Mouse (Mus musculus) mesoderm, embryonic 11.5 days (tissue): Measurements from ENCODE around the gene Esrp2.

Source experiments
- DNase-seq: peaks from one replicate; pipeline ENCODE4 v3.0.0-alpha.2; 2012; ENCODE audit warnings: low read depth, low spot score

Gene Esrp2

GRCm38 (mm10) chr8:106136156-106137130 lies at the start of gene Esrp2:
TSS of gene Esrp2 (minus strand) at chr8:106136974.
- DNase-seq = peak; percentile 32

GRCm38 (mm10) chr8:106186394-106186793 lies 49.6 kb upstream of the Esrp2 start:
- no peak for DNase-seq

DNA sequence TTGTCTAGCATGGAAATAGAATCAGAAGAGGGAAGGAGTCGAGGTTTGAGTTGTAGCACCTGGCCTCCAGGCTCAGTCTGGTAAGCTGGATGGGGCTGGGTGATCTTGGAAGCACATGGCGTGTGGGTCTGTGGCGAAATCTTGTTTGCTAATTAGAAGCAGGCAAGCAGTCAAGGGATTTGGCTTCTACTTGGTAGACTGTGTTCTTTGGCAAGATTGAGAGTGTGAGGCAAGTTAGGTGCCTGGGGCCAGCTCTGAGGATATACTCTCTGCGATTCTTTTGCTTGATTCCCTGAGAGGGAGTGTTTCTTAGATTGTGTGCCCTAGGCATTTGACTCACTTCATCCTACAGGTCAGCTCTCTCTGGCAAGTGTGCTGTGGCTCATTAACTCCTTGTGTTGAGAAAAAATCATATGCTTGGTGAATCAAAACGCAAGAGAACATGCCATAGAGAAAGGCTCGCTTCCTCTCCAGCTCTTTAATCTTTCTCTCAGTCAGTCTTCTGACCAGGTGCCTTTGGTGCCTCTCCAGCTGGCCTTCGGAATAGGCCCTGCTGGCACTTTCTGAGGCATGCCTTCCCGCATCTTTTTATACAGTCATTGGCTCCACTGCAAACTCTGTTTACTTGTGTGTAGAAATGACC lies 49.0 kb upstream of the Esrp2 start:
- DNase-seq = no peak

GRCm38 (mm10) chr8:106178428-106178827 lies 41.7 kb upstream of the Esrp2 start:
- DNase-seq = no peak

- DNase-seq = peak; percentile 23
Observed at GRCm38 (mm10) chr8:106177594-106177993, 40.8 kb upstream of the Esrp2 start.

DNA sequence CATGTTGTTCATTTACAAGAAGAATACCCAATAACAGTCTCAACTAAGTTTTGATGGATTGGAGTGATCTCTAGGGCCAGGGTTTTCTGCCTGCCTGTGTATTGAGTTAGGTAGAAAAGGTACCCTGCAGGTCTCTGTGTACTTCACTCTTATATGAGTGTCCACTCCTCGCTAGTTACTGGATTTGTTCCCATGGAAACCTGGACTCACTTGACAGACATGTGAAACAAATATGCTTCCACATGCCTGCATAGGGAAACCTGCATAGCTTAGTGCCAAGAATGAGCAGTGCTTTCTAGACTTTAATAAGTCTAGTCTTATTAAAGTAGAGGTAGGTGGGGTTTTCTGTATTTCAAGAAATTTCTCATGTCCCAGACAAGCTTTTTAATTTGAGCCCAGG lies 40.1 kb upstream of the Esrp2 start:
- DNase-seq = peak; percentile 6

GRCm38 (mm10) chr8:106173566-106173965 lies 36.8 kb upstream of the Esrp2 start:
- DNase-seq = no peak

GRCm38 (mm10) chr8:106169934-106170480 lies 33.2 kb upstream of the Esrp2 start:
- DNase-seq = peak; percentile 22

GRCm38 (mm10) chr8:106169017-106169933 lies 32.5 kb upstream of the Esrp2 start:
- DNase-seq = peak; percentile 54

DNA sequence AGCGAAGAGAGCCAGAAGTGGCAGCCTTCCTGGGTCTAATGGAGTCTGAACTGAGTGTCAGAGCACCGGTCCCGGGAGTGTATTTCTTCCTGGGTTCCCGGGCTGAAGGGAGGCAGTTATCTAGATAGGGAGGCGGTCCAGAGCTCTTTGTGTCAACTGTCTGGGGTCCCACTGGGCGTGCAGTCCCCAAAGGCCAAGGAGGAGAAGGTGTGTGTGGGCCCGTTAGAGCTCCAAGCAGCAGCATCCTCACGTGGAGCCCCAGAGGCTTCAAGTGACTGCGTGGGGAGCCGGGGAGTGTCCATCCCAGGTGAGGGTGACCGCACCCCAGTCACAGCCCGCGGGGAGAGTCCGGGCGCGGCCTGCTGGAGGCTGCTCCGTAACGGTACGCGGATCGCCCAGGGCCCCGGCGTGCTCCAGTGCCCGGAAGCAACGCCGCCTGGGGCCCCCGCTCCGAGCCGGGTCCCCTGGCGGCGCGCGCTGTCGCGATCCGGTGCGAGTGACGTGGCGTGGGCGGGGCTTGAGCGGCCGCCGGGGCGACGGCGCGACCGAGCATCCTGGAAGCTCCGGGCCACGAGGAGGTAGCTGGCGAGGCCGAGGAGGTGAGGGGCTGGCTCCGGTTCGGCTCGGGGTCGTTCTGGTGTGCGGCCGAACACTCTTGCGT lies 31.7 kb upstream of the Esrp2 start, which contains the start of gene Slc7a6:
Gene Slc7a6, plus strand, starts transcription at position 502 of the 661 bp plus-strand sequence.
- DNase-seq = peak; percentile 85

DNA sequence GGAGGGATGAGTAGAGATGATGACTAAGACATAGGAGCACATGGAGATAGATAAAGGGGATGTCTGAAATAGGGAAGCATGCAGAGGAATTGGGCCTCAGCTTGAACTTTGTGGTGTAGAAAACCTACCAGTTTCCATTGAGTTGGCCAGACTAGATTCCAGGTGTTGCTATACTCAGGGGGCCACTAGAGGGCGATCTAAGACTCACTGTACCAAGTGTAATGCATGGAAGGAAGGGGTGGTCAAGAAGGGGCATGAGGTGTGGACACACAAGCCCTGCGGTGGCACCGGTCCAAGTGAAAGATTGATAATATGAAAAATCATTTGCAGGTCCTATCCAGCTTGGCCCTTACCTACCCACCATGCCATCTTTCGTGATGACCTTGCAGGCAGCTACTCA lies 28.7 kb upstream of the Esrp2 start:
- DNase-seq = peak; percentile 71

DNA sequence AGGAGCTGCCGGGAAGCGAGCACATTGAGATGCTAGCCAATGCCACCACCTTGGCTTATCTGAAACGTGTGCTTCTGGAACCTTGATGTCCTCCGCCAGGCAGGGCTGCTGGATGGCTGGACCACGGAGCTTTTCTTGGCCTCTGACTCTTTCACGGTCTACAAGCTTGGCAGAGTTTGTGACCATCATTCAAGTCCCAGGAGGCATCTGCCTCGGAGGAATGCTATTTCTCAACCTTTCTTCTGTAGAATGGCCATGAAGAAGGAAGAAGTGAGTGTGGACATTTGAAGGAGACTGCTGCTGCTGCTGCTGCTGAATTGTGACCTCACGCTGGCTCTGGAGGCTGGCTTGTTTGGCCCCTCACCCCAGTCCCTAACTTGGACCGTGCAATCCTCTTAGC lies 26.5 kb upstream of the Esrp2 start:
- no peak for DNase-seq

- no peak for DNase-seq
Observed at GRCm38 (mm10) chr8:106159876-106160275, 23.1 kb upstream of the Esrp2 start.

- DNase-seq = no peak
Observed at GRCm38 (mm10) chr8:106158381-106158780, 21.6 kb upstream of the Esrp2 start.

GRCm38 (mm10) chr8:106157419-106157818 lies 20.6 kb upstream of the Esrp2 start:
- no peak for DNase-seq

GRCm38 (mm10) chr8:106152876-106153275 lies 16.1 kb upstream of the Esrp2 start:
- no peak for DNase-seq

DNA sequence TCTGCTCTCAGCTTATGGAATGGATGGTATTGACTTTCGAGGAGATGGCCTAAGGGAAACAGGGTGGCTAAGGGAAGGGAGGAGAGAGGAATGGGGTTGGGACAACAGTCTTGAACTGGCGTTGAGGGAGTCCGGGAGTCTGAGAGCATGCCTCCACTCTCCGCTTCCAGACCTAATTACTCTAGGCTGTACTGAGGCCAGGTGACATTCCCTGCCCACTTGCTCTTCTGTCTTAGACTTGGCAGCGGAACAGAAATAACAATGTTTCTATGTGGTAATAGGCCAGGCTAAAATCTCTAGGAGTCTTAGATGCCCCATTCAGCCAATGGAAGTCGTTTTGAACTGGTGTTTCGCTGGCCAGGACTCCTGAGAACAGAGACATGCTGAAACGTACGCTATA lies 14.3 kb upstream of the Esrp2 start:
- no peak for DNase-seq

- DNase-seq = no peak
Observed at GRCm38 (mm10) chr8:106150653-106151000, 13.9 kb upstream of the Esrp2 start.

DNA sequence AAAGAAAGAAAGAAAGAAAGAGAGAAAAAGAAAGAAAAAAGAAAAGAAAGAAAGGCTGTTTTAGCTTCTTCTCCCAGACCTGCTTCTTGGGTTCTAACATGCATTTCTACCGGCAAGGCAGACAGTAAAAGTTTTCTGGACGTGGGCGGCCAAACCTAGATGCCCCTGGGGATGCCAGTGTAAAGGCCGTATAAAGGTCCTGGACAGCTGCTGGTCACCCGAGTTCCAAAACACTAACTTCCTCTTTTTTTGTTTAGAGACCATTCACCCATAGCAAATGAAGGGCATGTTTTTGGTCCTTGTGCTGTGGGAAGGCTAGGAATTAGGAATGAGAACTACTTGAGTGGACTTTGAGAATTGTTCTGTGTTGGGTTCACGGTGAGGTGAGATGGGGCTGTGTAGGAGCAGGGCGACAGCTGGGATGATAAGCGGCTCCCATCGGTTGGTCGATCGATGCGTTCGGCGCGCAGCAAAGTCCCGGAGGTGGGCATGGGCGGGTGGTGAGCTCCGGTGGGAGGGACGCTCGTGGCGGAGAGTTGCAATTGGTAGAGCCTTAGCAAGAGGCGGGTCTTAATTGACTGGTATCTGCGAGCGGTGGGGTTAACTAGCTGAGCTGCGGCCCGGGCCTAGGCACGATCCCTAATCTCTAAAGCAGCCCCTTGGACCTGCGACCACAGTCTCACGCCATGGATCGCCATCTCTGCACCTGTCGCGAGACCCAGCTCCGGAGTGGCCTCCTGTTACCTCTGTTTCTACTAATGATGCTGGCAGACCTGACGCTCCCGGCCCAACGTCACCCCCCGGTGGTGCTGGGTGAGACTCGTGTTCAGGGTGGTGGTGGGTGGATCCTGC lies 13.3 kb upstream of the Esrp2 start, which contains the start of gene Pla2g15:
Gene Pla2g15, plus strand, starts transcription at position 599 of the 852 bp plus-strand sequence.
- DNase-seq = peak; percentile 94

DNA sequence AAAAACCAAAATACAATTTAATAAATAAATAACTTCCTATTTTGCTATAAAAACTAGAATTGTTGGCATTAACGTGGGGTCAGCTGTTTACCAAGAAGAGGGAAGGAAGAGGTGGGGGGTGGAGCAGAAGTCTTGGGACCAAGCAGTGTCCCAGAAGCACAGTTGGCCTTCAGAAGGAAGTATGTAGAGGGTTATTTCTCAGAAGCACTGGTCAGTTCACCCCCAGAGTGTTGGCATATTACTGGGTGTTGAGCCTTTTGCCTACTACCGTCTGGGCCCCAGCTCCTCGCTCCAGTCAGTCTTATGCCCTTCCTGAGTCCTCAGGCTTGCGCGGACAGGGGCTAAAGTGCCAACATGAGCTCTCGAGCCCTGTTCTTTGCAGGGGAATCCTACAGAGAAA lies 12.3 kb upstream of the Esrp2 start:
- no peak for DNase-seq
